Mouse (Mus musculus) limb, embryonic 11.5 days (tissue): ENCODE measurements around the gene Trim27. TPM values are rescaled to one million over a fixed set of nuclear protein-coding genes. Genes with fewer than 3 reads are reported as not detected.

ENCODE experiments used
- ATAC-seq: fragments of 200-750 bp; cut with Nextera tagmentation; 2 replicates; pipeline ENCODE4 v1.8.0; 2017; ENCODE audit warnings: low read depth; ENCODE audit not compliant: insufficient number of reproducible peaks, low FRiP score, low TSS enrichment
- DNase-seq: peaks from one replicate; pipeline ENCODE4 v3.0.0-alpha.2; 2015; ENCODE audit warnings: low spot score
- H3K27ac ChIP-seq: fragments of 300-500 bp; sonication (generic); replicated peaks from 2 replicates; pipeline ENCODE4 v1.5.1; 2014; ENCODE audit warnings: low read depth, mild to moderate bottlenecking, low read length
- H3K27me3 ChIP-seq: fragments of 300-500 bp; sonication (generic); 2 replicates; pipeline ENCODE4 v1.6.1; 2014; ENCODE audit warnings: mild to moderate bottlenecking, low read length, mixed read lengths; ENCODE audit not compliant: control insufficient read depth, insufficient read depth
- H3K36me3 ChIP-seq: fragments of 300-500 bp; sonication (generic); 2 replicates; pipeline ENCODE4 v1.6.1; 2014; ENCODE audit warnings: mild to moderate bottlenecking, low read length, moderate library complexity, mixed read lengths; ENCODE audit not compliant: control insufficient read depth, insufficient read depth
- H3K4me1 ChIP-seq: fragments of 300-500 bp; sonication (generic); 2 replicates; pipeline ENCODE4 v1.6.1; 2014; ENCODE audit warnings: low read length, mixed read lengths; ENCODE audit not compliant: control insufficient read depth, insufficient read depth
- H3K4me2 ChIP-seq: fragments of 300-500 bp; sonication (generic); 2 replicates; pipeline ENCODE4 v1.6.1; 2014; ENCODE audit warnings: low read depth, mild to moderate bottlenecking, moderate library complexity; ENCODE audit not compliant: severe bottlenecking
- H3K4me3 ChIP-seq: fragments of 300-500 bp; sonication (generic); 2 replicates; pipeline ENCODE4 v1.5.1; 2014; ENCODE audit warnings: low read depth, low read length
- H3K9ac ChIP-seq: fragments of 300-500 bp; sonication (generic); 2 replicates; pipeline ENCODE4 v1.6.1; 2014; ENCODE audit warnings: mild to moderate bottlenecking, low read length
- H3K9me3 ChIP-seq: fragments of 300-500 bp; sonication (generic); 2 replicates; pipeline ENCODE4 v1.6.1; 2016; ENCODE audit warnings: low read length; ENCODE audit not compliant: control insufficient read depth
- WGBS: fragments of 180-500 bp; shearing (Covaris S2); extraction: QIAGEN DNeasy Blood & Tissue Kit; methylation state at CpG from one replicate; pipeline ENCODE4 v1.1.7; 2014; 5-methylcytosine and 5-hydroxymethylcytosine counted together
- polyA plus RNA-seq: library from polyadenylated mRNA; unstranded; fragments of >200 nt; fragmentation: Nextera tagmentation; extraction: Ambion mirVana; gene quantifications from 2 replicates; pipeline ENCODE4 v1.2.1, GENCODE M21; 2014

The Trim27 gene
- polyA plus RNA-seq, 1 experiment from 2014 or later, result 183 TPM

- ATAC-seq (no peak), DNase-seq (no peak)
- no peak overlapping the region for H3K4me2 ChIP-seq
- no peaks in the 10 kb centered on the region for H3K36me3 ChIP-seq
- H3K4me1 ChIP-seq, result no peaks in the 10 kb centered on the region
- H3K27me3 ChIP-seq, result no peaks in the 10 kb centered on the region
- H3K4me3 ChIP-seq, result no peak overlapping the region
- no peak overlapping the region for H3K9ac ChIP-seq
- WGBS, result 14% methylated on average over 6 of the region's 6 CpGs
- H3K27ac ChIP-seq, result no peak overlapping the region
- H3K9me3 ChIP-seq, result no peaks in the 10 kb centered on the region; the same call in 1 of the 2 replicates
These were observed 57.9 kb downstream of the Trim27 start for GRCm38 (mm10) chr13:21237161-21237560.

GRCm38 (mm10) chr13:21240788-21241187 is 61.5 kb downstream of the Trim27 start:
- H3K36me3 ChIP-seq, result no peaks in the 10 kb centered on the region
- H3K4me3 ChIP-seq, result no peak overlapping the region
- H3K27ac ChIP-seq, result no peak overlapping the region
- no peaks in the 10 kb centered on the region; the same call in 1 of the 2 replicates for H3K9me3 ChIP-seq
- no peaks in the 10 kb centered on the region for H3K4me1 ChIP-seq
- no peak overlapping the region for H3K9ac ChIP-seq
- DNase-seq (peak; percentile 76), ATAC-seq (no peak)
- H3K27me3 ChIP-seq, result 0 out of 2 replicates have a peak, but pooled peaks cover 3% of the 10 kb centered on the region
- 6% methylated on average over 7 of the region's 7 CpGs for WGBS
- H3K4me2 ChIP-seq, result no peak overlapping the region

- DNase-seq, result peak; percentile 66
- H3K27ac ChIP-seq, result no peak overlapping the region
These were observed 63.3 kb downstream of the Trim27 start for GRCm38 (mm10) chr13:21242408-21243125.

GRCm38 (mm10) chr13:21243196-21243595 is 64.0 kb downstream of the Trim27 start:
- Histone ChIP-seq H3K4me1 (no peaks in the 10 kb centered on the region), H3K27me3 (0 out of 2 replicates have a peak, but pooled peaks cover 3% of the 10 kb centered on the region), H3K36me3 (no peaks in the 10 kb centered on the region), H3K4me3 (peak overlapping the region; percentile 24), H3K9ac (no peak overlapping the region), H3K4me2 (peak overlapping the region; percentile 43), H3K27ac (no peak overlapping the region), H3K9me3 (no peaks in the 10 kb centered on the region; the same call in 1 of the 2 replicates)
- 16% methylated on average over 13 of the region's 13 CpGs for WGBS
- no peak for ATAC-seq
- DNase-seq, result no peak

More at GRCm38 (mm10) chr13:21242408-21243125, 63.3 kb downstream of the Trim27 start:
- Histone ChIP-seq H3K4me3 (peak overlapping the region; percentile 24), H3K4me2 (peak overlapping the region; percentile 43), H3K36me3 (no peaks in the 10 kb centered on the region), H3K9ac (no peak overlapping the region), H3K9me3 (no peaks in the 10 kb centered on the region; the same call in 1 of the 2 replicates), H3K27me3 (0 out of 2 replicates have a peak, but pooled peaks cover 3% of the 10 kb centered on the region), H3K4me1 (no peaks in the 10 kb centered on the region)
- WGBS, result 7% methylated on average over 16 of the region's 16 CpGs
- peak; percentile 31; the same call in 1 of the 2 replicates for ATAC-seq

- Histone ChIP-seq H3K4me1 (no peaks in the 10 kb centered on the region), H3K27me3 (0 out of 2 replicates have a peak, but pooled peaks cover 3% of the 10 kb centered on the region), H3K9ac (no peak overlapping the region), H3K36me3 (no peaks in the 10 kb centered on the region), H3K4me3 (no peak overlapping the region), H3K9me3 (no peaks in the 10 kb centered on the region), H3K27ac (no peak overlapping the region), H3K4me2 (no peak overlapping the region)
- 78% methylated on average over 5 of the region's 5 CpGs for WGBS
- DNase-seq (no peak), ATAC-seq (no peak)
These were observed 64.8 kb downstream of the Trim27 start for GRCm38 (mm10) chr13:21244089-21244488.

Other genes starting within 250 kb of the Trim27 start
- gene Olfr1370, start 104.5 kb upstream of the Trim27 start, polyA plus RNA-seq, result not detected in 2 replicates
- gene Olfr1369-ps1, start 68.0 kb upstream of the Trim27 start, polyA plus RNA-seq, result not detected in 2 replicates
- not detected in 2 replicates for gene Olfr263, start 49.8 kb upstream of the Trim27 start, polyA plus RNA-seq
- gene Olfr1368, start 33.6 kb upstream of the Trim27 start, polyA plus RNA-seq, result not detected in 2 replicates
- not detected in 2 replicates for gene Gpx5, start 113.3 kb downstream of the Trim27 start, polyA plus RNA-seq
- gene Gpx6, start 132.7 kb downstream of the Trim27 start, polyA plus RNA-seq, result 0.51 and 0.88 TPM in 2 replicates
- gene Olfr1367, start 167.5 kb downstream of the Trim27 start, polyA plus RNA-seq, result not detected in 2 replicates
- 20.2 and 20.3 TPM in 2 replicates for gene Zscan12, start 183.4 kb downstream of the Trim27 start, polyA plus RNA-seq
- gene Zkscan3, start 223.3 kb downstream of the Trim27 start, polyA plus RNA-seq, result 94.2 and 97.2 TPM in 2 replicates